Mouse (Mus musculus) small intestine, adult 2 months (tissue): ENCODE data around the gene Gjc1.

ENCODE experiments used
- CTCF ChIP-seq: fragments of 200-500 bp; IDR thresholded peaks from 2 replicates; pipeline ENCODE4 v1.5.1; 2012; ENCODE audit warnings: low read depth, mild to moderate bottlenecking, control low read depth, inconsistent platforms, low read length, moderate library complexity, mixed read lengths; ENCODE audit not compliant: insufficient replicate concordance, insufficient read length; ENCODE audit errors: extremely low read depth
- POLR2A ChIP-seq: fragments of 200-500 bp; IDR thresholded peaks from 2 replicates; pipeline ENCODE4 v1.6.1; 2012; ENCODE audit warnings: low read depth, mild to moderate bottlenecking, control low read depth, inconsistent platforms, low read length, moderate library complexity

DNA sequence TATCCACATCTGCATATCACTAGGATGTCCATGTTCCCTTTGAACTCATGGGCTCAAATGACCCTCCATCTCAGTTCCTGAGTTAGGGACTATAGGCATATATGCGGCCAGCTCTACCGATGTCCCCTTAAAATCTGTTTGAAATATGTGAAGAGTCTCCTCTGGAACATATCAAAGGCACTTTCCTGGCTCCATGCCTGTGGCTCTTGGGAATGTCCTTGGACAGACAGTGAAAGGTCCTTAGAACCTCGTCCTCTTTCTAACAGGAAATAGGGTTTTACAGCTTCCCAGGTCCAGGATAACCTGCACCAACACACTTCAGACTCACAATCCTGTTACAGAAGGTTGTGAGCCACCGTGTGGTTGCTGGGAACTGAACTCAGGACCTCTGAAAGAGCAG lies 10.8 kb upstream of the Gjc1 start:
- no peak for TF ChIP-seq CTCF
- TF ChIP-seq POLR2A = no peak
